ENCODE assay signal across 9 mouse cellular contexts in the genomic region with DNA sequence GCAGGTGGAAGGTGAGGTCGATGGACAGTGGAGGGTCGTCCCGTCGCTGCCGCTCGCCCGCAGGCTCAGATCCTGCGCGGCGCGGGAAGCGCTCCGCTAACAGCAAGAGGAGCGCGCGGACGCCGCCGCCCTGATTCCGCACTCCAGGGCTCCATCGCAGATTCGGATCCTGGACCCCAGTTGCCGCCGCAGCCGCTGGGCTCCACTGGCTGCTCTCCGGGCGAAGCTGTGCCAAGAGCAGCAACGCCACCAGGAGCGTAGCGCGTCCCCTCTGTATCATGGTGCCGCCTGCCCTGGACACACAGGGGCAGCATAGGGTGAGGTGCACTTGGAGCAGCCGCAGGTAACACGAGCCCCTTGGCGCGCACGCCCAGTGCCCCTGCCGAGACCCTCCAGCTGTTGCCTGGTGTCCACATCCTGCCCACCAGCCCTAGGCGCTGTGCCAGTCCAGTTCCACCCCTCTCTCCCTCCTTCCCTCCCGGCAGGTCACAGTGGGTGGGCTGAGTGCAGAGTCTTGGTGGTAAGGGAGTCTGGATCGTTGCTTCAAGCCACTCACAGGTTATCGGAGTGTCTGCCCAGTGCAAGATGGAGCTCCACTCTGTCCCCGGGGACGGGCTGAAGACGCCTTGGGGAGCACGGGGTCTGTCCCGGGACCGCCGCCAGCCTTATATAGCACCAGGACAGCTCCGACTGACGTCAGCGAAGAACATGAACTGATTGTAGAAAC. TPM values are rescaled to one million over a fixed set of nuclear protein-coding genes. Genes with fewer than 3 reads are reported as not detected.
DNase-seq lines count a peak whose midpoint lies in the region; ATAC-seq and TF ChIP-seq lines count a peak whose summit lies in the region.
"Had no signal": no experiment of that assay in that cellular context is flagged by ENCODE, and none has a peak within 500 bp of the region (broad histone marks: within the 10 kb centered on the region; RNA-seq: fewer than 3 reads in every experiment).

A gene (minus strand): TSS at position 589 of the 727 bp plus-strand sequence.

- TF ChIP-seq CTCF in left cerebral cortex, adult 2 months (IDR thresholded peaks at IDR 0.05) = no peak

- WGBS in embryonic facial prominence, embryonic 12.5 days = 2% methylated on average over 52 of the region's 52 CpGs
- WGBS in hindbrain, embryonic 12.5 days = 2% methylated on average over 52 of the region's 52 CpGs
- 2% methylated on average over 52 of the region's 52 CpGs for WGBS in neural tube, embryonic 11.5 days

- no peaks in the 10 kb centered on the region for H3K9me3 ChIP-seq in embryonic facial prominence, embryonic 12.5 days
- H3K9me3 ChIP-seq in hindbrain, embryonic 12.5 days (replicated peaks) = no peaks in the 10 kb centered on the region
- H3K9me3 ChIP-seq in neural tube, embryonic 11.5 days (ENCODE audit: control insufficient read depth, low read length) = no peaks in the 10 kb centered on the region

- no peak for DNase-seq in left cerebral cortex, adult 2 months (ENCODE audit: extremely low spot score in 1 of 2, low spot score in 2 of 2)
- no peak for DNase-seq in left cerebral cortex, adult 8-10 months (ENCODE audit: low spot score in 2 of 2)
- DNase-seq in neural tube, embryonic 11.5 days (ENCODE audit: low spot score) = peak; percentile 20
- DNase-seq in layer of hippocampus, adult 9-10 months (ENCODE audit: low spot score) = no peak
- no peak for DNase-seq in left cerebral cortex, adult 9 months (ENCODE audit: low spot score in 2 of 2)
- DNase-seq in cerebellum, adult 11-12 months = no peak

- ATAC-seq in embryonic facial prominence, embryonic 12.5 days (ENCODE audit: insufficient number of reproducible peaks, insufficient read depth, low FRiP score, low TSS enrichment) = no peak
- ATAC-seq in hindbrain, embryonic 12.5 days (ENCODE audit: low FRiP score) = no peak; the same call in 1 of the 2 replicates
- ATAC-seq in neural tube, embryonic 11.5 days (ENCODE audit: insufficient read depth, low FRiP score, low TSS enrichment) = no peak

- H3K36me3 ChIP-seq in embryonic facial prominence, embryonic 12.5 days = peaks cover 7% of the 10 kb centered on the region
- peaks cover 11% of the 10 kb centered on the region; the same call in 1 of the 2 replicates for H3K36me3 ChIP-seq in hindbrain, embryonic 12.5 days
- H3K36me3 ChIP-seq in neural tube, embryonic 11.5 days (ENCODE audit: control insufficient read depth, insufficient read depth, low read length) = no peaks in the 10 kb centered on the region

- intact Hi-C loops in left cerebral cortex, adult 2 months (cut with DNase I) = no loop called here

- no peak within 1 kb of the TSS for H3K9ac ChIP-seq in embryonic facial prominence, embryonic 12.5 days
- H3K9ac ChIP-seq in hindbrain, embryonic 12.5 days = no peak within 1 kb of the TSS
- no peak within 1 kb of the TSS for H3K9ac ChIP-seq in neural tube, embryonic 11.5 days (ENCODE audit: low read length)

- H3K4me1 ChIP-seq in embryonic facial prominence, embryonic 12.5 days = peaks cover 16% of the 10 kb centered on the region
- peaks cover 25% of the 10 kb centered on the region for H3K4me1 ChIP-seq in hindbrain, embryonic 12.5 days
- H3K4me1 ChIP-seq in neural tube, embryonic 11.5 days (ENCODE audit: control insufficient read depth, insufficient read depth, low read length) = 0 out of 2 replicates have a peak, but pooled peaks cover 6% of the 10 kb centered on the region

- H3K27me3 ChIP-seq in embryonic facial prominence, embryonic 12.5 days = peaks cover 65% of the 10 kb centered on the region
- H3K27me3 ChIP-seq in hindbrain, embryonic 12.5 days = peaks cover 66% of the 10 kb centered on the region
- peaks cover 55% of the 10 kb centered on the region for H3K27me3 ChIP-seq in neural tube, embryonic 11.5 days (ENCODE audit: control insufficient read depth, insufficient read depth, low read length)

- peak within 1 kb of the TSS; percentile 29 for H3K4me2 ChIP-seq in embryonic facial prominence, embryonic 12.5 days (replicated peaks)
- peak within 1 kb of the TSS; percentile 49 for H3K4me2 ChIP-seq in hindbrain, embryonic 12.5 days (replicated peaks)
- H3K4me2 ChIP-seq in neural tube, embryonic 11.5 days (ENCODE audit: low read depth) = peak within 1 kb of the TSS; percentile 35

- H3K27ac ChIP-seq in left cerebral cortex, adult 2 months = no peak within 1 kb of the TSS
- H3K27ac ChIP-seq in embryonic facial prominence, embryonic 12.5 days = no peak within 1 kb of the TSS
- H3K27ac ChIP-seq in hindbrain, embryonic 12.5 days = no peak within 1 kb of the TSS
- no peak within 1 kb of the TSS for H3K27ac ChIP-seq in neural tube, embryonic 11.5 days (ENCODE audit: low read depth, low read length)

- peak within 1 kb of the TSS; percentile 36 for H3K4me3 ChIP-seq in left cerebral cortex, adult 2 months
- peak within 1 kb of the TSS; percentile 17 for H3K4me3 ChIP-seq in embryonic facial prominence, embryonic 12.5 days
- H3K4me3 ChIP-seq in hindbrain, embryonic 12.5 days = peak within 1 kb of the TSS; percentile 25
- H3K4me3 ChIP-seq in neural tube, embryonic 11.5 days (ENCODE audit: low read depth, low read length) = peak within 1 kb of the TSS; percentile 11

RNA-seq across cellular contexts. Expression of the gene that starts here (rescaled TPM):
- 1 to 10 TPM; 1.3 to 1.8 TPM for total RNA-seq in left cerebral cortex, adult 2 months (2021)
- total RNA-seq in left cerebral cortex, adult 8-10 months (2022) = 1 to 10 TPM in 1 of 4 experiments, not detected in 3; 2.3 TPM
- polyA plus RNA-seq in embryonic facial prominence, embryonic 12.5 days (2016; fragmentation: Nextera tagmentation; extraction: Ambion mirVana) = not detected in 2 replicates
- not detected in 2 replicates for polyA plus RNA-seq in hindbrain, embryonic 12.5 days (2016; fragmentation: Nextera tagmentation; extraction: Ambion mirVana)
- polyA plus RNA-seq in neural tube, embryonic 11.5 days (2014; fragmentation: Nextera tagmentation; extraction: Ambion mirVana) = not detected in 2 replicates
- total RNA-seq: layer of hippocampus, postnatal 25 days had no signal

Comparison
In these comparisons a context has a peak if more than half of its experiments do, and no peak if none do; other contexts are left out.
1. Peak in DNase-seq, H3K4me3 ChIP-seq and H3K4me2 ChIP-seq in neural tube, embryonic 11.5 days; RNA of the gene not detected or under 1 TPM.